Mouse (Mus musculus) C2C12 (cell line): ENCODE results near the gene Slc5a11. TPM values are rescaled to one million over a fixed set of nuclear protein-coding genes. Genes with fewer than 3 reads are reported as not detected.

Experiments used
- H3K27me3 ChIP-seq: one replicate; pipeline ENCODE4 v1.6.1; 2011; ENCODE audit not compliant: control insufficient read depth, insufficient read depth, insufficient read length
- H3K36me3 ChIP-seq: one replicate; pipeline ENCODE4 v1.6.1; 2011; ENCODE audit not compliant: control insufficient read depth, insufficient read depth
- H3K4me3 ChIP-seq: one replicate; pipeline ENCODE4 v1.5.1; 2011; ENCODE audit warnings: mild to moderate bottlenecking, control low read depth; ENCODE audit not compliant: poor library complexity, insufficient read depth, severe bottlenecking
- H3K79me2 ChIP-seq: one replicate; pipeline ENCODE4 v1.6.1; 2011; ENCODE audit not compliant: control insufficient read depth, insufficient read depth
- H3K79me3 ChIP-seq: one replicate; pipeline ENCODE4 v1.6.1; 2011; ENCODE audit warnings: low read depth, control low read depth
- H3ac ChIP-seq: one replicate; pipeline ENCODE3; 2011; ENCODE audit warnings: low read depth; ENCODE audit not compliant: control insufficient read depth, insufficient read length
- CEBPB ChIP-seq: IDR thresholded peaks from one replicate; pipeline ENCODE4 v1.6.1; 2011; ENCODE audit warnings: low read depth, mild to moderate bottlenecking, control low read depth, moderate library complexity
- CTCF ChIP-seq: IDR thresholded peaks from one replicate; pipeline ENCODE4 v1.5.1; 2011; ENCODE audit not compliant: control insufficient read depth, insufficient read depth, insufficient read length
- FOSL1 ChIP-seq: IDR thresholded peaks from one replicate; pipeline ENCODE4 v1.8.0; 2011; ENCODE audit warnings: mild to moderate bottlenecking, low read length; ENCODE audit not compliant: poor library complexity, insufficient read depth, severe bottlenecking
- MAX ChIP-seq: IDR thresholded peaks from one replicate; pipeline ENCODE4 v1.6.1; 2011; ENCODE audit warnings: mild to moderate bottlenecking, control low read depth
- MYOD1 ChIP-seq: IDR thresholded peaks from one replicate; pipeline ENCODE4 v1.6.1; 2011; ENCODE audit warnings: low read depth; ENCODE audit not compliant: control insufficient read depth, insufficient read length
- MYOG ChIP-seq: IDR thresholded peaks from one replicate; pipeline ENCODE4 v1.6.1; 2011; ENCODE audit not compliant: control insufficient read depth, insufficient read length; ENCODE audit errors: extremely low read depth
- USF1 ChIP-seq: IDR thresholded peaks from one replicate; pipeline ENCODE4 v1.6.1; 2011; ENCODE audit warnings: low read depth, mild to moderate bottlenecking, control low read depth, moderate library complexity
- polyA plus RNA-seq: library from polyadenylated mRNA; unstranded; fragments of >200 nt; fragmentation: generic; extraction: Trizol; gene quantifications from one replicate; pipeline ENCODE4 v1.2.1, GENCODE M21; 2012; ENCODE audit warnings: missing spikeins

Slc5a11 gene
- polyA plus RNA-seq, 1 experiment = 0.02 TPM

GRCm38 (mm10) chr7:123251343-123251742 is 36.8 kb downstream of the Slc5a11 start:
- H3ac ChIP-seq = no peak overlapping the region
- H3K4me3 ChIP-seq = no peak overlapping the region
- H3K79me3 ChIP-seq = no peaks in the 10 kb centered on the region
- TF ChIP-seq MAX (no peak), CTCF (no peak), USF1 (no peak)
- H3K36me3 ChIP-seq = no peaks in the 10 kb centered on the region
- peaks cover 17% of the 10 kb centered on the region for H3K27me3 ChIP-seq
- no peaks in the 10 kb centered on the region for H3K79me2 ChIP-seq

- Histone ChIP-seq H3K79me2 (no peaks in the 10 kb centered on the region), H3ac (no peak overlapping the region), H3K79me3 (no peaks in the 10 kb centered on the region), H3K27me3 (peaks cover 28% of the 10 kb centered on the region), H3K36me3 (no peaks in the 10 kb centered on the region), H3K4me3 (no peak overlapping the region)
- TF ChIP-seq FOSL1 (no peak), MYOG (no peak), MAX (no peak), CTCF (no peak), USF1 (no peak), MYOD1 (no peak), CEBPB (no peak)
Observed at GRCm38 (mm10) chr7:123253396-123253795, 38.8 kb downstream of the Slc5a11 start.

GRCm38 (mm10) chr7:123254196-123254970 is 39.8 kb downstream of the Slc5a11 start:
- no peaks in the 10 kb centered on the region for H3K36me3 ChIP-seq
- H3K79me3 ChIP-seq = no peaks in the 10 kb centered on the region
- no peak overlapping the region for H3K4me3 ChIP-seq
- TF ChIP-seq CTCF (no peak), MYOD1 (no peak)
- no peaks in the 10 kb centered on the region for H3K79me2 ChIP-seq
- H3K27me3 ChIP-seq = peaks cover 36% of the 10 kb centered on the region
- no peak overlapping the region for H3ac ChIP-seq

- Histone ChIP-seq H3K4me3 (no peak overlapping the region), H3K79me2 (no peaks in the 10 kb centered on the region), H3K27me3 (peaks cover 56% of the 10 kb centered on the region), H3K79me3 (no peaks in the 10 kb centered on the region), H3K36me3 (no peaks in the 10 kb centered on the region), H3ac (no peak overlapping the region)
- no peak for TF ChIP-seq MYOD1
- TF ChIP-seq MYOG = no peak
- no peak for TF ChIP-seq MAX
- no peak for TF ChIP-seq USF1
- no peak for TF ChIP-seq CTCF
Observed at GRCm38 (mm10) chr7:123258103-123258502, 43.5 kb downstream of the Slc5a11 start.

GRCm38 (mm10) chr7:123273056-123273455 is 58.5 kb downstream of the Slc5a11 start:
- Histone ChIP-seq H3K27me3 (peaks cover 3% of the 10 kb centered on the region), H3ac (no peak overlapping the region), H3K79me2 (no peaks in the 10 kb centered on the region), H3K79me3 (no peaks in the 10 kb centered on the region), H3K4me3 (no peak overlapping the region), H3K36me3 (no peaks in the 10 kb centered on the region)
- TF ChIP-seq CTCF (no peak), FOSL1 (no peak), CEBPB (no peak), MAX (no peak), MYOD1 (no peak), MYOG (no peak), USF1 (no peak)

GRCm38 (mm10) chr7:123276568-123276967 is 62.0 kb downstream of the Slc5a11 start:
- Histone ChIP-seq H3K79me3 (no peaks in the 10 kb centered on the region), H3K79me2 (no peaks in the 10 kb centered on the region), H3ac (no peak overlapping the region), H3K4me3 (no peak overlapping the region), H3K27me3 (no peaks in the 10 kb centered on the region), H3K36me3 (peaks cover 9% of the 10 kb centered on the region)
- TF ChIP-seq USF1 (no peak), FOSL1 (no peak), MAX (no peak), MYOG (no peak), CEBPB (no peak), CTCF (no peak), MYOD1 (no peak)

GRCm38 (mm10) chr7:123279797-123280196 is 65.2 kb downstream of the Slc5a11 start:
- Histone ChIP-seq H3K27me3 (no peaks in the 10 kb centered on the region), H3ac (no peak overlapping the region), H3K4me3 (no peak overlapping the region), H3K79me3 (no peaks in the 10 kb centered on the region), H3K79me2 (no peaks in the 10 kb centered on the region), H3K36me3 (peaks cover 9% of the 10 kb centered on the region)
- no peak for TF ChIP-seq USF1
- TF ChIP-seq MAX = no peak
